Mouse (Mus musculus) forebrain, embryonic 13.5 days (tissue): ENCODE measurements around the gene Cavin1. TPM values are rescaled to one million over a fixed set of nuclear protein-coding genes. Genes with fewer than 3 reads are reported as not detected.

Source experiments
- ATAC-seq: fragments of 200-750 bp; cut with Nextera tagmentation; 2 replicates; pipeline ENCODE4 v1.8.0; 2017
- H3K27ac ChIP-seq: fragments of 300-500 bp; sonication (generic); 2 replicates; pipeline ENCODE4 v1.5.1; 2015; ENCODE audit warnings: inconsistent platforms, mild to moderate bottlenecking, moderate library complexity
- H3K27me3 ChIP-seq: fragments of 300-500 bp; sonication (generic); 2 replicates; pipeline ENCODE4 v1.6.1; 2015; ENCODE audit warnings: mild to moderate bottlenecking, inconsistent platforms
- H3K36me3 ChIP-seq: fragments of 300-500 bp; sonication (generic); 2 replicates; pipeline ENCODE4 v1.6.1; 2015; ENCODE audit warnings: mild to moderate bottlenecking, inconsistent platforms; ENCODE audit not compliant: poor library complexity, severe bottlenecking
- H3K4me1 ChIP-seq: fragments of 300-500 bp; sonication (generic); 2 replicates; pipeline ENCODE4 v1.6.1; 2015; ENCODE audit warnings: inconsistent platforms
- H3K4me2 ChIP-seq: fragments of 300-500 bp; sonication (generic); 2 replicates; pipeline ENCODE4 v1.6.1; 2015; ENCODE audit warnings: inconsistent platforms, mild to moderate bottlenecking, moderate library complexity
- H3K4me3 ChIP-seq: fragments of 300-500 bp; sonication (generic); 2 replicates; pipeline ENCODE4 v1.5.1; 2015; ENCODE audit warnings: mild to moderate bottlenecking, inconsistent platforms
- H3K9ac ChIP-seq: fragments of 300-500 bp; sonication (generic); 2 replicates; pipeline ENCODE4 v1.6.1; 2015; ENCODE audit warnings: mild to moderate bottlenecking, inconsistent platforms
- H3K9me3 ChIP-seq: fragments of 300-500 bp; sonication (generic); replicated peaks from 2 replicates; pipeline ENCODE4 v1.6.1; 2016; ENCODE audit warnings: inconsistent platforms
- WGBS: fragments of 180-500 bp; shearing (Covaris S2); methylation state at CpG from one replicate; pipeline ENCODE4 v1.1.7; 2015; 5-methylcytosine and 5-hydroxymethylcytosine counted together
- polyA plus RNA-seq: library from polyadenylated mRNA; unstranded; fragments of >200 nt; fragmentation: Nextera tagmentation; extraction: Ambion mirVana; gene quantifications from 2 replicates; pipeline ENCODE4 v1.2.1, GENCODE M21; 2015

The Cavin1 gene
- polyA plus RNA-seq, 1 experiment from 2014 or later = 23.4 TPM

DNA sequence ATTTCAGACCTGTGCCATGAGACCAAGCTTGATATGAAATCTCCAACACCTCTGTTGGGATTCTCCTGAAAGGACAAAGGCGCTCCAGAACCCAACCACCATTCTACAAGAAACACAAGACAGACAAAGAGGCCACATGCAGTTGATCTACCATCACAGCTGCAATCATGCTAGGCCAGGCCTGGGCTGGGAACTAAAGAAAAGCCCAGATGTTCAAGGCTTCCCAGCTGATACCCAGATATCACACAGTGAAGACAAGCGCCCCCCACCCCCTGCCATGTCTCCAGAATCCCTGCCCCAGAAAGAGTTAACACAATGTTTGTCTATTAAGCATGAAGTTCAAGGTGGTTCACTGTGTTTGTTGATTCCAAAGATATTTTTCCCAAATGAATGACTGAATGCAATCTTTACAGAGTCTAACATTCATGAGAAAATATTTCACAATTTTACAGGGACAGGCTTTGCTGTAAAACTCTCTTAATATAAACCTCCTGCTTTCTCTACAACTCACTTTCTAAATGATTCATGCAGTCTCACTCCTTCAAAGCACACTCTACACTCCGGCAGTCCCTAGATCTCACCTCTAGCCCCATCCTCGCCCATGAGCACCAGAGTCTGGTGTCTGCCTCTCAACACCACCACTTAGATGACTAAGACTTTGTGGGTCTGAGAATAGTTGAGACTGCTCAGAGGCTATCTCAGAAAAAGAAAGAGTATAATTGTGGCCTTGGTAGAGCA is 49.6 kb downstream of the Cavin1 start:
- WGBS = 89% methylated on average over 4 of the region's 4 CpGs
- no peak for ATAC-seq
- H3K4me2 ChIP-seq = no peak overlapping the region
- no peak overlapping the region for H3K4me3 ChIP-seq
- H3K27ac ChIP-seq = no peak overlapping the region
- no peaks in the 10 kb centered on the region for H3K36me3 ChIP-seq
- H3K9ac ChIP-seq = no peak overlapping the region
- H3K4me1 ChIP-seq = no peaks in the 10 kb centered on the region
- H3K9me3 ChIP-seq = no peaks in the 10 kb centered on the region
- H3K27me3 ChIP-seq = no peaks in the 10 kb centered on the region

DNA sequence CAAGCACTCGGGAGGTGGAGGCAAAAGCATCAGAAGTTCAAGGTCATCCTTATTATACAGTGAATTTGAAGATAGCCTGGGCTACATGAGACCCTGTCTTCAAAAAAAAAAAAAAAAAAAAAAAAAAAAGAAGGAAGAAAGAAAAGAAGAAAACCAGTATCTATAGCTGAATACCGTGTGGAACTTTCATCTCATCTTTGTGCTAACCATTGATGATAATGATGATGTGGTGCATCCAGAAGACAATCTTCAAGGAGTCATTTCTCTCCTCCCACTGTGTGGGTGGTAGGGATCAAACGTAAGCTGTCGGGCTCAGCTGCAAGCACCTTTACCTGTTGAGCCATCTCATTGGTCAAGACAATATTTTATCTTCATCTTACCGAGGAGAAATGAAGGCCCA is 52.7 kb downstream of the Cavin1 start:
- Histone ChIP-seq H3K4me1 (no peaks in the 10 kb centered on the region), H3K27me3 (no peaks in the 10 kb centered on the region), H3K36me3 (no peaks in the 10 kb centered on the region), H3K4me3 (no peak overlapping the region), H3K9ac (no peak overlapping the region), H3K9me3 (no peaks in the 10 kb centered on the region; the same call in 1 of the 2 replicates), H3K4me2 (no peak overlapping the region), H3K27ac (no peak overlapping the region)
- ATAC-seq = no peak
- 95% methylated on average over 5 of the region's 5 CpGs for WGBS

DNA sequence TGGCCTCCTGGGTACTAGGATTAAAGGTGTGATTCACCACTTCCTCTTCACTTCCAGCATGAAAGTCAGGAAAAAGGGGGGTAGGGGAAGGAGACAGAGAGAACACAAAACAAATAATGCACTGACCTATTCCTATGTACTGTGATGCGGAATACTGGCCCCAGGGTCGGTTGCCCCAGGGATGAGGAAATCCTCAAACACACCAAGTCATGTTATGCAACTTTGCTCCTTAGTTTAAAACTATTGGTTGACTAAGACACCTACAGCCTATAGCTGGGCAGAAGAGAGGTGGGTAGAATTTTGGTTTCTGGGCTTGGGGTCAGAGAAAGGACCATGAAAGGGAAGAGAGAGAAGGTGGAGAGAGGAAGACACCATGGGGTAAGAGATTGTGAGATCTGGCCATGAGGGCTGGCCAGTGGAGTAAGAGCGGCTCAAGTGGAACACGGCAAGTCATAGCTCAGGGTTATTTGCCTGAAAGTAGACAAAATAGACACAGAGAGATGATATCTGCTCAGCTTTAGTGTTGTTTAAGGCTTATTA is 54.2 kb downstream of the Cavin1 start:
- Histone ChIP-seq H3K4me2 (no peak overlapping the region), H3K9me3 (no peaks in the 10 kb centered on the region; the same call in 1 of the 2 replicates), H3K27me3 (no peaks in the 10 kb centered on the region), H3K4me1 (no peaks in the 10 kb centered on the region), H3K4me3 (no peak overlapping the region), H3K36me3 (no peaks in the 10 kb centered on the region), H3K9ac (no peak overlapping the region), H3K27ac (no peak overlapping the region)
- 93% methylated on average over 4 of the region's 4 CpGs for WGBS
- no peak for ATAC-seq

DNA sequence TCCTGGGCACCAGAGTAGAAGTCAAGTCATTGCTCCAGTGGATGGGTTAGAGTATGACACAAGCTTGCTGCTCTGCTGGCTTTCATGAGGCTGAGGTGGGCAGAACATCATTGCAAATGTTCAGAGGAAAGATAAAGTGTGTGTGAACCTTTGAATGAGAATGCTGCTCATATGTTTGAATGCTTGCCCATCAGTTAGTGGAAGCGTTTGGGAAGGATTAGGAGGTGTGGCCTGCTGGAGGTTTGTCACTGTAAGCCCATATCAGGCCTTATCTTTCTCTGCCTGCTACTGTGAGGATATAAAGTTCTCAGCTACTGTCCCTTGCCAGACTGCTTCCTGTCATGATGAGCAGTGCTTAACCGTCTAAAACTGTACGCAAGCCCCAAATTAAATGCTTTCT is 55.6 kb downstream of the Cavin1 start:
- H3K4me3 ChIP-seq = no peak overlapping the region
- H3K9me3 ChIP-seq = no peaks in the 10 kb centered on the region; the same call in 1 of the 2 replicates
- H3K9ac ChIP-seq = no peak overlapping the region
- no peak overlapping the region for H3K4me2 ChIP-seq
- no peaks in the 10 kb centered on the region for H3K36me3 ChIP-seq
- WGBS = 94% methylated on average over 3 of the region's 3 CpGs
- no peaks in the 10 kb centered on the region for H3K27me3 ChIP-seq
- no peak overlapping the region for H3K27ac ChIP-seq
- no peaks in the 10 kb centered on the region for H3K4me1 ChIP-seq
- no peak for ATAC-seq

DNA sequence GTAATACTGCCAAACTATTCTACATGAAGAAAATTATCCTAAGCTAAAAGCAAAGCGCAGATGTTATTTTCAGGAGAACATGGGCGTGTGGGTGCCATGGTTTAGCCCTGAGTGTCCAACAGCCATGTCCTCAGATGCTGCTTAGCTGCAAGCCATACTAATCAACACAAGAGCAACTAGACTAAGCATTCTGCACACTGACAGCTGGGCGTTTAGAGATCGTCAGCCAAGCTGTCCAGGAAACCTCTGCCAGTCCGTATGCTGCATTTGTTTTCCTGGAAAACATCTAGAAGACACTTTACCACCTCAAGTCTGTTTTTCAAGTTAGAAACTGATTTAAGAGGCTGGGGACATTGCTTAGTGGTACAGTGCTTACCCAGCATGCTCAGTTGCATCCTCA is 56.3 kb downstream of the Cavin1 start:
- WGBS = 81% methylated on average over 5 of the region's 5 CpGs
- no peak for ATAC-seq
- H3K4me1 ChIP-seq = no peaks in the 10 kb centered on the region

DNA sequence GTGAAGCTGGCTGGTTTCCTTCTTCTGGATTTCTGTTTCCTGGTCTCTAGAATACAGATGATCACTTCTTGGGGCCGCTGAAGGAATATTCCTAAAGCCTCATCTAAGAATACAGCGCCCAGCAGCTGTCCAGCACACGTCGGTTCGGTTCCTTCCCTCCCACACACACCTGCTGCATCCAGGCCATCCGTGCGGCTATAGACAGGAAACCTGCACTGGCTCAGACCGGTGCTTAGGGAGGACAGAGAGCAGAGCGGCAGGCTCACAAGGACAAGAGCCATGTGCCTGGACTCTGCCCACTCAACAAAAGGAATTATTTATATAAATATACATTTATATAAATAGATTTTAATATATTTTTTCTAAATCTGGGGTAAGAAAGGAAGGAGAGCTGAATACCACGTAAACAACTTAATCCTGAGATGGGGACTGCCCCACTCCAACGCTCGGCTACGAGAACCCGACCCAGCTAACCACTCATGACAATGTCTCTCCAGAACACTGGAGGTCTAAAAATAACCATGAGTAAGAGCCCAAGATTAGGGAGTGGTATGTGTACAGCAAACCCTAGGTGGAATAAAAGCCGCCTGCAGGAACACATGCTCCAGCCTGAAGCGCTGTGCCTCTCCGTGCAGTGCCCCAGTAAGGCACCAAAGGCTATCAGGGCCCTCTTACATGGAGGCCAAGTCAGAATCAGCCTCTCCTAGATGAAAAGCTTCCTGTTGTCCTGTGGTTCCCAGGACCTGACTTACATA is 58.1 kb downstream of the Cavin1 start:
- H3K9me3 ChIP-seq = no peaks in the 10 kb centered on the region; the same call in 1 of the 2 replicates
- 0 out of 2 replicates have a peak, but pooled peaks cover 6% of the 10 kb centered on the region for H3K36me3 ChIP-seq
- no peak overlapping the region for H3K4me3 ChIP-seq
- no peak overlapping the region for H3K4me2 ChIP-seq
- ATAC-seq = no peak
- H3K4me1 ChIP-seq = no peaks in the 10 kb centered on the region
- no peaks in the 10 kb centered on the region for H3K27me3 ChIP-seq
- WGBS = 89% methylated on average over 17 of the region's 17 CpGs
- H3K27ac ChIP-seq = no peak overlapping the region
- no peak overlapping the region for H3K9ac ChIP-seq

More for the DNA sequence above, 56.3 kb downstream of the Cavin1 start:
- H3K4me3 ChIP-seq = no peak overlapping the region
- no peaks in the 10 kb centered on the region; the same call in 1 of the 2 replicates for H3K9me3 ChIP-seq
- no peak overlapping the region for H3K4me2 ChIP-seq
- H3K27me3 ChIP-seq = no peaks in the 10 kb centered on the region
- H3K36me3 ChIP-seq = no peaks in the 10 kb centered on the region
- H3K9ac ChIP-seq = no peak overlapping the region
- no peak overlapping the region for H3K27ac ChIP-seq

GRCm38 (mm10) chr11:100908567-100908966 is 62.1 kb downstream of the Cavin1 start:
- 88% methylated on average over 9 of the region's 9 CpGs for WGBS
- H3K36me3 ChIP-seq = peaks cover 29% of the 10 kb centered on the region

DNA sequence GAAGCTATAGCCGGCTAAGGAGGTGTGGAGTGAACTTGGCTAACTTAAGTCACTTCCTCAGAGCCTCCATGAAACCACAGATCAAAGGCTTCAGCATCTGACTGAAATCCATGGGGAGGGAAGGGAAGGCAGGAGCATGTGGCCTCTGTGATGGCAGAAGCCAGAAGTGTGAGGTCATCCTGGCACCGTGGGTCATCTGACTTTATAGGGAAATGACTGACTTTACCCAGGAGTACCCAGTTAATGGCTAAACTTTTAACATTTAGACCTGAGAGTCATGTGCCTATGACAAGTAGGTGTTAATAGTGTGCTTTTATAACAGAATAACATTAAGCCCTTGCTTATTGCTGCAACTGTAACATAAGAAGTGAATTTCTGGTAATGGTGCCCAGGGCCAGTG is 62.6 kb downstream of the Cavin1 start:
- H3K27ac ChIP-seq = no peak overlapping the region
- no peak for ATAC-seq
- H3K36me3 ChIP-seq = peaks cover 33% of the 10 kb centered on the region
- WGBS = 80% methylated on average over 2 of the region's 2 CpGs
- no peak overlapping the region for H3K9ac ChIP-seq
- no peak overlapping the region for H3K4me3 ChIP-seq
- H3K4me1 ChIP-seq = no peaks in the 10 kb centered on the region
- H3K4me2 ChIP-seq = no peak overlapping the region
- H3K9me3 ChIP-seq = no peaks in the 10 kb centered on the region
- H3K27me3 ChIP-seq = no peaks in the 10 kb centered on the region

More at GRCm38 (mm10) chr11:100908567-100908966, 62.1 kb downstream of the Cavin1 start:
- ATAC-seq = no peak
- Histone ChIP-seq H3K9ac (no peak overlapping the region), H3K4me1 (no peaks in the 10 kb centered on the region), H3K4me3 (no peak overlapping the region), H3K9me3 (no peaks in the 10 kb centered on the region), H3K4me2 (no peak overlapping the region), H3K27me3 (no peaks in the 10 kb centered on the region), H3K27ac (no peak overlapping the region)

DNA sequence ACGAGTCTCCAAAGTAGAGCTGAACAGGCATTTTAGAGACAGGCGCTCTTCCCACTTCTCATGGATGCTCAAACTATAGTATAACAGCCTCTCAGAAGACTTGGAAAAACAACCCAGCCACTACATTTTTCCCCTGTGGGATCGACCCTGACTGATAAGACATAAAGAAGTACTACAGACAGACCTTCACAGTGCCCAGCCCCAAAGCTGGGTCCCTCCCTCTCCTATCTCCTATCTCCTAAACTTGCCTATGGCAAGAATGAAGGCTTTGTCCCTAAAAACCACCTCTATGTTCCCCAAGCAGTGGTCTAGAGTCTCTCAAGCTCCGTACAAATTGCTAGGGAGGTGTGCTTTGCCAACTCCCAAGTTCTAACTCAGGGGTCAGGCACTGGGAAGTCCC is 63.8 kb downstream of the Cavin1 start:
- Histone ChIP-seq H3K4me3 (no peak overlapping the region), H3K4me1 (no peaks in the 10 kb centered on the region), H3K27me3 (no peaks in the 10 kb centered on the region), H3K9me3 (no peaks in the 10 kb centered on the region), H3K27ac (no peak overlapping the region), H3K4me2 (no peak overlapping the region), H3K36me3 (peaks cover 43% of the 10 kb centered on the region), H3K9ac (no peak overlapping the region)
- ATAC-seq = no peak
- 80% methylated on average over 4 of the region's 4 CpGs for WGBS

Other genes starting within 250 kb of the Cavin1 start
- gene Rab5c, start 232.7 kb downstream of the Cavin1 start, polyA plus RNA-seq = 22.7 and 23.1 TPM in 2 replicates
- gene Kcnh4, start 210.9 kb downstream of the Cavin1 start, polyA plus RNA-seq = 3.4 and 4.6 TPM in 2 replicates
- not detected in 2 replicates for gene Hcrt, start 208.0 kb downstream of the Cavin1 start, polyA plus RNA-seq
- gene Ghdc, start 199.9 kb downstream of the Cavin1 start, polyA plus RNA-seq = 1.9 and 2.4 TPM in 2 replicates
- 11.1 and 14.0 TPM in 2 replicates for gene Stat5b, start 120.2 kb downstream of the Cavin1 start, polyA plus RNA-seq
- gene Stat5a, start 111.5 kb downstream of the Cavin1 start, polyA plus RNA-seq = 0.85 and 1.2 TPM in 2 replicates
- gene Stat3, start 31.3 kb downstream of the Cavin1 start, polyA plus RNA-seq = 24.6 and 29.1 TPM in 2 replicates
- gene Atp6v0a1, start 38.6 kb upstream of the Cavin1 start, polyA plus RNA-seq = 52.9 and 56.3 TPM in 2 replicates
- 4.8 and 6.5 TPM in 2 replicates for gene Naglu, start 99.1 kb upstream of the Cavin1 start, polyA plus RNA-seq
- gene Hsd17b1, start 107.5 kb upstream of the Cavin1 start, polyA plus RNA-seq = not detected in 2 replicates
- 45.8 and 48.2 TPM in 2 replicates for gene Coasy, start 111.7 kb upstream of the Cavin1 start, polyA plus RNA-seq
- 71.1 and 81.2 TPM in 2 replicates for gene Mlx, start 116.4 kb upstream of the Cavin1 start, polyA plus RNA-seq
- 63.3 and 64.1 TPM in 2 replicates for gene Psmc3ip, start 124.5 kb upstream of the Cavin1 start, polyA plus RNA-seq
- 18.6 and 20.8 TPM in 2 replicates for gene Retreg3, start 149.0 kb upstream of the Cavin1 start, polyA plus RNA-seq
- gene Tubg1, start 149.1 kb upstream of the Cavin1 start, polyA plus RNA-seq = 108 and 112 TPM in 2 replicates
- gene Tubg2, start 185.0 kb upstream of the Cavin1 start, polyA plus RNA-seq = 14.6 and 16.4 TPM in 2 replicates
- gene Cntnap1, start 199.6 kb upstream of the Cavin1 start, polyA plus RNA-seq = 0.36 and 0.42 TPM in 2 replicates
- gene Plekhh3, start 200.5 kb upstream of the Cavin1 start, polyA plus RNA-seq = 4.5 and 6.4 TPM in 2 replicates
- 0.10 TPM in 1 of 2 replicates, not detected in the other for gene Ccr10, start 204.6 kb upstream of the Cavin1 start, polyA plus RNA-seq